Mouse (Mus musculus) midbrain, postnatal 0 days (tissue): ENCODE results near the gene Agbl1. TPM values are rescaled to one million over a fixed set of nuclear protein-coding genes. Genes with fewer than 3 reads are reported as not detected.

Experiments
- ATAC-seq: fragments of 200-750 bp; cut with Nextera tagmentation; 2 replicates; pipeline ENCODE4 v1.8.0; 2017; ENCODE audit warnings: moderate number of reproducible peaks, mild to moderate bottlenecking, moderate TSS enrichment, moderate library complexity; ENCODE audit not compliant: low FRiP score
- DNase-seq: peaks from one replicate; pipeline ENCODE4 v3.0.0-alpha.2; 2015; ENCODE audit warnings: low spot score
- H3K27ac ChIP-seq: fragments of 300-500 bp; sonication (generic); 2 replicates; pipeline ENCODE4 v1.5.1; 2014; ENCODE audit warnings: low read depth, mild to moderate bottlenecking, low read length, mixed read lengths
- H3K27me3 ChIP-seq: fragments of 300-500 bp; sonication (generic); 2 replicates; pipeline ENCODE4 v1.6.1; 2014; ENCODE audit warnings: low read length, control low read depth, mixed read lengths; ENCODE audit not compliant: insufficient read depth
- H3K36me3 ChIP-seq: fragments of 300-500 bp; sonication (generic); 2 replicates; pipeline ENCODE4 v1.6.1; 2014; ENCODE audit warnings: low read length, control low read depth, mixed read lengths; ENCODE audit not compliant: insufficient read depth
- H3K4me1 ChIP-seq: fragments of 300-500 bp; sonication (generic); 2 replicates; pipeline ENCODE4 v1.6.1; 2014; ENCODE audit warnings: mild to moderate bottlenecking, control low read depth, antibody characterized with exemption, low read length, mixed read lengths; ENCODE audit not compliant: insufficient read depth
- H3K4me2 ChIP-seq: fragments of 300-500 bp; sonication (generic); 2 replicates; pipeline ENCODE4 v1.6.1; 2014; ENCODE audit warnings: low read depth, mild to moderate bottlenecking, low read length, mixed read lengths; ENCODE audit not compliant: poor library complexity, severe bottlenecking
- H3K4me3 ChIP-seq: fragments of 300-500 bp; sonication (generic); 2 replicates; pipeline ENCODE4 v1.5.1; 2014; ENCODE audit warnings: low read depth, mild to moderate bottlenecking, low read length, moderate library complexity
- H3K9ac ChIP-seq: fragments of 300-500 bp; sonication (generic); replicated peaks from 2 replicates; pipeline ENCODE4 v1.6.1; 2014; ENCODE audit warnings: mild to moderate bottlenecking, low read length, moderate library complexity, mixed read lengths; ENCODE audit not compliant: poor library complexity, severe bottlenecking
- H3K9me3 ChIP-seq: fragments of 300-500 bp; sonication (generic); 2 replicates; pipeline ENCODE4 v1.6.1; 2016; ENCODE audit warnings: low read length, control low read depth
- CTCF ChIP-seq: IDR thresholded peaks from 2 replicates; pipeline ENCODE4 v1.5.1; 2016; ENCODE audit warnings: antibody characterized with exemption, mild to moderate bottlenecking
- WGBS: fragments of 180-500 bp; shearing (Covaris S2); extraction: QIAGEN DNeasy Blood & Tissue Kit; methylation state at CpG from one replicate; pipeline ENCODE4 v1.1.7; 2014; 5-methylcytosine and 5-hydroxymethylcytosine counted together
- polyA plus RNA-seq: library from polyadenylated mRNA; unstranded; fragments of >200 nt; fragmentation: Nextera tagmentation; extraction: Ambion mirVana; gene quantifications from 2 replicates; pipeline ENCODE4 v1.2.1, GENCODE M21; 2015
- total RNA-seq: library from RNA; depleted of rRNA; stranded (reverse); fragments of >200 nt; gene quantifications from 2 replicates; pipeline ENCODE4 v1.2.3, GENCODE M21; 2014

The Agbl1 gene
- total and polyA plus RNA-seq, 2 experiments from 2014 or later = 0.05 to 0.55 TPM

DNA sequence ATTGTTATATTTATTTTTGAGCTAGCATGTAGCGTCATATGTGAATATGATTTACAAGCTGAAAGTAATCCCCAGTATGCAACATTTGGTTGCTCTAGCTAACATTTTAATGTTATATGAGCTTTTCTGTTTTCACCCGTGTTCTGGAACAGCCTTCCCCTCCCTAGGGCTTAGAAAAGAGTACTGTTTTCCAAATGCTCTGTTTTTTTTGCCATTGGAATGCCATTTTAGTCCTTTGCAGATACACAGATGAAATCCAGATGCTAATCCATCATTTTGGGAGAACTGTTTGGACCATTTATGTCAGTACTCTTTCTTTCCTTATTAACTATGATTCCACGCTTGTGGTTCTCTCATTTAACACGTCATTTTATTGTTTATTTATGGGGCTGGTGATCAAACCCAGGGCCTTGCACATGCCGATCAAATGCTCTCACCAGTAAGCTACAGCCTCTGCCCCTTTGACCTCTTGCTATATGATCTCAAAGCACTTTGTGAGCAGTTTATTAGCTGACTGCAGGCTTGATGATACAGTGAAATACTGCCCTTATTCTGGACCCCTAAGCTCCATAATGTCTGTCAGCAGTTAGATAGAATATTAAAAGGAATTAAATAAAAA is 547.7 kb downstream of the Agbl1 start:
- DNase-seq = no peak
- 26% methylated on average over 5 of the region's 5 CpGs for WGBS
- ATAC-seq = no peak

GRCm38 (mm10) chr7:76780446-76780845 is 550.8 kb downstream of the Agbl1 start:
- Histone ChIP-seq H3K27me3 (no peaks in the 10 kb centered on the region), H3K4me1 (no peaks in the 10 kb centered on the region; the same call in 1 of the 2 replicates), H3K4me3 (no peak overlapping the region), H3K4me2 (no peak overlapping the region), H3K9ac (no peak overlapping the region), H3K9me3 (no peaks in the 10 kb centered on the region), H3K36me3 (no peaks in the 10 kb centered on the region), H3K27ac (no peak overlapping the region)
- ATAC-seq = no peak
- 92% methylated on average over 4 of the region's 4 CpGs for WGBS
- no peak for DNase-seq
- no peak for TF ChIP-seq CTCF

More for the DNA sequence above, 547.7 kb downstream of the Agbl1 start:
- no peak for TF ChIP-seq CTCF
- H3K4me2 ChIP-seq = no peak overlapping the region
- H3K36me3 ChIP-seq = no peaks in the 10 kb centered on the region
- no peaks in the 10 kb centered on the region; the same call in 1 of the 2 replicates for H3K4me1 ChIP-seq
- H3K27me3 ChIP-seq = no peaks in the 10 kb centered on the region
- no peaks in the 10 kb centered on the region for H3K9me3 ChIP-seq
- no peak overlapping the region for H3K27ac ChIP-seq
- H3K9ac ChIP-seq = no peak overlapping the region
- no peak overlapping the region for H3K4me3 ChIP-seq

DNA sequence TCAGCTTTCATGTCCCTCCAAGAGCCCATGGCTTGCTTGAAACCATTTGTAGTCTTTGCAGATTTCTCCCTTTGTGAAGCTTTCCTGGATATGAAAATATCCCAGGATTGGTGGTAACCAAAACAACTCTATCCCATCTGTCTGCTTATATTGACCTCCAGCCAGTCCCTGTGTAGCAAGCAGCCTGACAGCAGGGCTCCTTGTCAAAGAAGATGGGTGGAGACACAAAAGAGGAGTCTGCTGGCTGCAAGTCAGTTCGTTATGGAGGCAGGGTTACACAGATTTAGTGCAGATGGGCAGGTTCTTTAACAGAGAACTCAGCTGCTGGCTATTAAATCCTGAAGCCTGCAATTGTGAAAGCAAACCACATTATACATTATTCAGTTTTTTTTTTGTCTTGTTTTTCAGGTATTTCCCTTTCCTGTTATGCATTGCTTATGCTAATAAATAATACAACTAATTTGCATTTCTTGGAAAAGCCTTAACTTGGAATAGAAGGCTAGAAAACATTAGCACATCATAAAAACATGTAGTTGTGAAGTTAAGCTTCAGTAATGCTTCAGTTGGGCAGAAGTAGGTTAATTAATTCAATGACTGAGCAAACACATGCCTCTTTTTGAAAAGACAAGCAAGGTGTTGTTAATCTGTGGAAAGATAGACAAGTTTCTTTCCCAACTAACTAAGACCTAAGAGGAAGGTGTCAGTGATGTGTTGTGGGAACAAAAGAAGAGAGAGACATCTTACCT is 559.0 kb downstream of the Agbl1 start:
- ATAC-seq (no peak), DNase-seq (peak; percentile 20)
- Histone ChIP-seq H3K36me3 (no peaks in the 10 kb centered on the region), H3K4me1 (no peaks in the 10 kb centered on the region), H3K9ac (no peak overlapping the region), H3K4me3 (no peak overlapping the region), H3K4me2 (no peak overlapping the region), H3K27ac (no peak overlapping the region), H3K9me3 (no peaks in the 10 kb centered on the region), H3K27me3 (no peaks in the 10 kb centered on the region)
- TF ChIP-seq CTCF = no peak
- WGBS = 6% methylated on average over 1 of the region's 1 CpGs

GRCm38 (mm10) chr7:76790041-76790440 is 560.4 kb downstream of the Agbl1 start:
- no peak for TF ChIP-seq CTCF
- DNase-seq (no peak), ATAC-seq (no peak)
- no peaks in the 10 kb centered on the region for H3K36me3 ChIP-seq
- no peak overlapping the region for H3K4me3 ChIP-seq
- no peaks in the 10 kb centered on the region for H3K27me3 ChIP-seq
- no peaks in the 10 kb centered on the region for H3K4me1 ChIP-seq
- WGBS = 75% methylated on average over 2 of the region's 2 CpGs
- no peak overlapping the region for H3K9ac ChIP-seq
- H3K27ac ChIP-seq = no peak overlapping the region
- no peaks in the 10 kb centered on the region for H3K9me3 ChIP-seq
- H3K4me2 ChIP-seq = no peak overlapping the region

DNA sequence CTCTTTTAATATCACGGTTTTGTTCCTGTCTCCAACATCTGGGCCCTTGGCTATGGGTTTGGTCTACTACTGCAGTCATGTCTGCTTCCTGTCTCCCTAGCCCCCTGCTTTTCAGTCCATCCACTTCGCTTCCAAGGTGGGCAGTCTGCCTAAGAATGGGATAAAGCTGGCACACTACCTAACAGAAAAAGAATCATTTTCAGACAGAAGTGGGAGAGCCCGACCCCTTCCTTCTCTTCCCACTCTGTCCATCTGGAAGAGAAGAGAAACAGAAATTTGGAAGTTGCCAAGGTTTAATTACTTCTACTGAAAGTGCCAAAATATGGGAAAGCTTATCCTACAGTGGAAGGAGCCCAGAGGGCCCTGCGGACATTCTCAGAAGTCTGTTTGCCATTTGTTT is 561.6 kb downstream of the Agbl1 start:
- Histone ChIP-seq H3K9me3 (no peaks in the 10 kb centered on the region), H3K9ac (no peak overlapping the region), H3K4me3 (no peak overlapping the region), H3K27me3 (no peaks in the 10 kb centered on the region), H3K4me2 (no peak overlapping the region), H3K36me3 (no peaks in the 10 kb centered on the region), H3K27ac (no peak overlapping the region), H3K4me1 (no peaks in the 10 kb centered on the region)
- no peak for TF ChIP-seq CTCF
- WGBS = 76% methylated on average over 4 of the region's 4 CpGs
- no peak for ATAC-seq
- peak; percentile 43 for DNase-seq

DNA sequence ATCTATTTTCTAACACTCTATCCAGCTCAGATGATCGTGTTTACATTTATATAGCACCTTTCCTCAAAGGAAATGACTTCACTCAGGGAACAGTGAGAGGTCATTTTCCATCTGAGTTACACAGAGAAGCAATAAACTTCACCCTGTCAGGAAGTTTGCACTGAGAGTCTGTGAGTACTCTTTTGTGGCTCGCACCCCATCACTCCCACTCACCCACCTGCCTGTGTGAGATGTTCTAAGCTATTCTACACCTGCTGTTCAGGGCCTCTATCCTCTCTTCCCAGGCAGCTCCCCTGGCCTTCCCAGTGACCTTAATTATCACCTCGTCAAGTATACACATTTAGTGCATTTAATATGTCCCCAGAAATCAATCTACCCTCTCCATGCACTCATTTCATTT is 580.3 kb downstream of the Agbl1 start:
- WGBS = 71% methylated on average over 3 of the region's 3 CpGs
- H3K9ac ChIP-seq = no peak overlapping the region
- no peaks in the 10 kb centered on the region for H3K27me3 ChIP-seq
- no peaks in the 10 kb centered on the region for H3K9me3 ChIP-seq
- H3K4me3 ChIP-seq = no peak overlapping the region
- no peak overlapping the region for H3K4me2 ChIP-seq
- H3K4me1 ChIP-seq = no peaks in the 10 kb centered on the region
- DNase-seq = no peak
- no peak for ATAC-seq
- H3K27ac ChIP-seq = no peak overlapping the region
- TF ChIP-seq CTCF = no peak
- no peaks in the 10 kb centered on the region for H3K36me3 ChIP-seq
